Mouse (Mus musculus): ENCODE results near the gene Stk32c.

The Stk32c gene

GRCm38 (mm10) chr7:139212754-139213745 lies at the start of gene Stk32c, which contains the start of gene Lrrc27:
Stk32c (minus strand) TSS chr7:139213307.
Lrrc27 (plus strand) TSS chr7:139212988.
- DNase-seq (ENCODE audit: extremely low read depth, low read depth, low spot score): peak; percentile 80

GRCm38 (mm10) chr7:139257752-139258542 lies 44.8 kb upstream of the Stk32c start:
- no peak for DNase-seq (ENCODE audit: extremely low read depth, low read depth, low spot score)

GRCm38 (mm10) chr7:139254626-139255025 lies 41.5 kb upstream of the Stk32c start:
- no peak for DNase-seq (ENCODE audit: extremely low read depth, low read depth, low spot score)

- no peak for DNase-seq (ENCODE audit: extremely low read depth, low read depth, low spot score)
Measured at GRCm38 (mm10) chr7:139253462-139253861, 40.4 kb upstream of the Stk32c start.

GRCm38 (mm10) chr7:139252986-139253385 lies 39.9 kb upstream of the Stk32c start:
- DNase-seq (ENCODE audit: extremely low read depth, low read depth, low spot score): no peak

GRCm38 (mm10) chr7:139252566-139252965 lies 39.5 kb upstream of the Stk32c start:
- DNase-seq (ENCODE audit: extremely low read depth, low read depth, low spot score): no peak

GRCm38 (mm10) chr7:139251881-139252301 lies 38.8 kb upstream of the Stk32c start:
- no peak for DNase-seq (ENCODE audit: extremely low read depth, low read depth, low spot score)

GRCm38 (mm10) chr7:139249406-139250210 lies 36.5 kb upstream of the Stk32c start:
- no peak for DNase-seq (ENCODE audit: extremely low read depth, low read depth, low spot score)

- DNase-seq (ENCODE audit: extremely low read depth, low read depth, low spot score): no peak
Measured at GRCm38 (mm10) chr7:139248615-139249405, 35.7 kb upstream of the Stk32c start.

GRCm38 (mm10) chr7:139247881-139248614 lies 34.9 kb upstream of the Stk32c start, which contains the start of gene Pwwp2b:
Pwwp2b (plus strand) TSS chr7:139248482.
- DNase-seq (ENCODE audit: extremely low read depth, low read depth, low spot score): no peak

GRCm38 (mm10) chr7:139246931-139247880 lies 34.1 kb upstream of the Stk32c start:
- DNase-seq (ENCODE audit: extremely low read depth, low read depth, low spot score): no peak

GRCm38 (mm10) chr7:139246086-139246485 lies 33.0 kb upstream of the Stk32c start:
- no peak for DNase-seq (ENCODE audit: extremely low read depth, low read depth, low spot score)

GRCm38 (mm10) chr7:139239432-139239831 lies 26.3 kb upstream of the Stk32c start:
- no peak for DNase-seq (ENCODE audit: extremely low read depth, low read depth, low spot score)

GRCm38 (mm10) chr7:139235651-139236358 lies 22.7 kb upstream of the Stk32c start:
- no peak for DNase-seq (ENCODE audit: extremely low read depth, low read depth, low spot score)

- DNase-seq (ENCODE audit: extremely low read depth, low read depth, low spot score): no peak
Measured at GRCm38 (mm10) chr7:139234426-139235188, 21.5 kb upstream of the Stk32c start.

GRCm38 (mm10) chr7:139233714-139234113 lies 20.6 kb upstream of the Stk32c start:
- no peak for DNase-seq (ENCODE audit: extremely low read depth, low read depth, low spot score)

- DNase-seq (ENCODE audit: extremely low read depth, low read depth, low spot score): no peak
Measured at GRCm38 (mm10) chr7:139230241-139230640, 17.1 kb upstream of the Stk32c start.

Measured in fat pad, adult 2 months (tissue).